26 mouse cellular contexts compared by ENCODE assay signal in the genomic region with DNA sequence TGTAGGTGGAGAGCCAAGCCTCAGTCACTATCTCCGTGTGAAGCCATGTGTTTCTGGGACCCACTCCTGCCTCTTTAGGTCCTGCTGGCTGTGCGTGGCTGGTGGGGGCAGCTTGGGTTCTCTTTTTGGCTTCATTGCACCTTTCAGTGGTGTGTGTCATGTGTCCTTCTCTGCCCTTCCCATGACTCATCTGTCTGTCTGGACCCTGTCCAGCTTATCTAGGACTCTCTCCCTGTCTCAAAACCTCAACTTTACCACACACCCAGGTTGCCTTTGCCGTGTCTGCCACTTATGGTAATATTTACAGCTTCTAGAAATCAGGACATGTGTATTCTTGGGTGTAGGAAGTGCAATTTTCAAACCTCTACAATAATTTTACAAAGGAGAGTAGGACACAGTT.
DNase-seq lines count a peak whose midpoint lies in the region; ATAC-seq lines count a peak whose summit lies in the region.
"Had no signal": no experiment of that assay in that cellular context is flagged by ENCODE, and none has a peak within 500 bp of the region (broad histone marks: within the 10 kb centered on the region; RNA-seq: fewer than 3 reads in every experiment).

No protein-coding gene starts in this region.

- H3K27me3 ChIP-seq in heart, embryonic 11.5 days (ENCODE audit: control insufficient read depth, insufficient read depth, low read length): no peaks in the 10 kb centered on the region
- H3K27me3 ChIP-seq: CH12.LX; embryonic facial prominence, embryonic 15.5 days; hindbrain, embryonic 13.5 days; neural tube, embryonic 13.5 days had no signal

- no peak for ATAC-seq in heart, embryonic 11.5 days (replicated peaks; ENCODE audit: insufficient number of reproducible peaks, low FRiP score, low TSS enrichment)
- ATAC-seq: forebrain, embryonic 16.5 days; midbrain, embryonic 16.5 days had no signal

- H3K9me3 ChIP-seq in heart, embryonic 11.5 days (replicated peaks; ENCODE audit: control insufficient read depth, low read length): no peaks in the 10 kb centered on the region
- H3K9me3 ChIP-seq: embryonic facial prominence, embryonic 15.5 days; G1E; hindbrain, embryonic 13.5 days; midbrain, embryonic 10.5 days; neural tube, embryonic 13.5 days had no signal

- no peak overlapping the region for H3K4me2 ChIP-seq in heart, embryonic 11.5 days
- H3K4me2 ChIP-seq: embryonic facial prominence, embryonic 15.5 days; hindbrain, embryonic 13.5 days; neural tube, embryonic 13.5 days had no signal

- DNase-seq in adrenal gland, postnatal 10 days: peak; percentile 23
- no peak for DNase-seq in adrenal gland, postnatal 4 days (ENCODE audit: low spot score in 2 of 2)
- DNase-seq in heart, postnatal 4 days: peak; percentile 8
- peak; percentile 49 to 57 for DNase-seq in adrenal gland, postnatal 36 days
- DNase-seq in right cerebral cortex, postnatal 4 days: no peak
- no peak for DNase-seq in spleen, postnatal 10 days (ENCODE audit: low spot score in 2 of 2)
- DNase-seq: B cell, adult 2 months; cerebellum, adult 11-12 months; cerebellum, postnatal 36 days; gastrocnemius, postnatal 10 days; kidney, adult 18-20 months; retina, postnatal 1 day; right cerebral cortex, postnatal 25 days; thymus, postnatal 14 days had no signal

- no peaks in the 10 kb centered on the region for H3K36me3 ChIP-seq in heart, embryonic 11.5 days (ENCODE audit: control insufficient read depth, insufficient read depth, low read length)
- H3K36me3 ChIP-seq: embryonic facial prominence, embryonic 15.5 days; G1E; hindbrain, embryonic 13.5 days; midbrain, embryonic 10.5 days; neural tube, embryonic 13.5 days had no signal

- H3K27ac ChIP-seq in heart, embryonic 11.5 days (ENCODE audit: low read depth, low read length): no peak overlapping the region
- H3K27ac ChIP-seq: embryonic facial prominence, embryonic 15.5 days; hindbrain, embryonic 13.5 days; kidney, postnatal 0 days; macrophage; midbrain, embryonic 10.5 days; neural tube, embryonic 13.5 days had no signal

- WGBS in heart, embryonic 11.5 days (ENCODE audit: insufficient replicate concordance): 74% methylated on average over 3 of the region's 3 CpGs

- no peak overlapping the region for H3K9ac ChIP-seq in heart, embryonic 11.5 days (ENCODE audit: low read depth, low read length)
- H3K9ac ChIP-seq: embryonic facial prominence, embryonic 15.5 days; hindbrain, embryonic 13.5 days; neural tube, embryonic 13.5 days had no signal

- no peak overlapping the region for H3K4me3 ChIP-seq in heart, embryonic 11.5 days (ENCODE audit: low read depth, low read length)
- H3K4me3 ChIP-seq: embryonic facial prominence, embryonic 15.5 days; hindbrain, embryonic 13.5 days; midbrain, embryonic 10.5 days; myocyte; neural tube, embryonic 13.5 days had no signal

- H3K4me1 ChIP-seq in heart, embryonic 11.5 days (ENCODE audit: control insufficient read depth, insufficient read depth, low read length): 0 out of 2 replicates have a peak, but pooled peaks cover 3% of the 10 kb centered on the region
- H3K4me1 ChIP-seq: embryonic facial prominence, embryonic 15.5 days; hindbrain, embryonic 13.5 days; midbrain, embryonic 10.5 days; neural tube, embryonic 13.5 days had no signal

Comparison
In these comparisons a context has a peak if more than half of its experiments do, and no peak if none do; other contexts are left out.
1. DNase-seq: peak in adrenal gland, postnatal 10 days (single experiment), heart, postnatal 4 days (single experiment) and adrenal gland, postnatal 36 days (2 of 2); none in adrenal gland, postnatal 4 days (0 of 2), right cerebral cortex, postnatal 4 days (single experiment) and spleen, postnatal 10 days (0 of 2).